Mouse (Mus musculus) limb, embryonic 10.5 days (tissue): ENCODE data around the gene Smarce1. TPM values are rescaled to one million over a fixed set of nuclear protein-coding genes. Genes with fewer than 3 reads are reported as not detected.

Experiments used
- DNase-seq: peaks from one replicate; pipeline ENCODE4 v3.0.0-alpha.2; 2017; ENCODE audit warnings: low spot score
- H3K27ac ChIP-seq: fragments of 300-500 bp; sonication (generic); 2 replicates; pipeline ENCODE4 v1.5.1; 2016; ENCODE audit warnings: mild to moderate bottlenecking
- H3K27me3 ChIP-seq: fragments of 300-500 bp; sonication (generic); 2 replicates; pipeline ENCODE4 v1.6.1; 2016; ENCODE audit warnings: low read depth, mild to moderate bottlenecking; ENCODE audit not compliant: poor library complexity, severe bottlenecking
- H3K36me3 ChIP-seq: fragments of 300-500 bp; sonication (generic); 2 replicates; pipeline ENCODE4 v1.6.1; 2016; ENCODE audit warnings: mild to moderate bottlenecking, moderate library complexity
- H3K4me1 ChIP-seq: fragments of 300-500 bp; sonication (generic); 2 replicates; pipeline ENCODE4 v1.6.1; 2016
- H3K4me3 ChIP-seq: fragments of 300-500 bp; sonication (generic); 2 replicates; pipeline ENCODE4 v1.5.1; 2016; ENCODE audit warnings: mild to moderate bottlenecking, moderate library complexity
- H3K9me3 ChIP-seq: fragments of 300-500 bp; sonication (generic); replicated peaks from 2 replicates; pipeline ENCODE4 v1.6.1; 2016; ENCODE audit warnings: mild to moderate bottlenecking
- WGBS: fragments of 180-500 bp; shearing (Covaris S2); methylation state at CpG from one replicate; pipeline ENCODE4 v1.1.7; 2016; 5-methylcytosine and 5-hydroxymethylcytosine counted together
- polyA plus RNA-seq: library from polyadenylated mRNA; unstranded; fragments of >200 nt; fragmentation: Nextera tagmentation; extraction: Ambion mirVana; gene quantifications from 2 replicates; pipeline ENCODE4 v1.2.1, GENCODE M21; 2016

Gene Smarce1
- polyA plus RNA-seq, 1 experiment from 2014 or later, result 394 TPM

GRCm38 (mm10) chr11:99161648-99162047 is 69.2 kb downstream of the Smarce1 start:
- no peak overlapping the region for H3K27ac ChIP-seq
- H3K9me3 ChIP-seq, result no peaks in the 10 kb centered on the region
- DNase-seq, result no peak
- H3K4me1 ChIP-seq, result peaks cover 10% of the 10 kb centered on the region; the same call in 1 of the 2 replicates
- no peak overlapping the region for H3K4me3 ChIP-seq
- WGBS, result 30% methylated on average over 5 of the region's 5 CpGs
- no peaks in the 10 kb centered on the region for H3K27me3 ChIP-seq
- H3K36me3 ChIP-seq, result no peaks in the 10 kb centered on the region

- no peaks in the 10 kb centered on the region for H3K27me3 ChIP-seq
- H3K4me1 ChIP-seq, result peaks cover 11% of the 10 kb centered on the region; the same call in 1 of the 2 replicates
- H3K9me3 ChIP-seq, result no peaks in the 10 kb centered on the region
- no peak for DNase-seq
- 90% methylated on average over 6 of the region's 6 CpGs for WGBS
- no peaks in the 10 kb centered on the region for H3K36me3 ChIP-seq
- H3K4me3 ChIP-seq, result no peak overlapping the region
- no peak overlapping the region for H3K27ac ChIP-seq
These were observed 70.6 kb downstream of the Smarce1 start for GRCm38 (mm10) chr11:99160228-99160627.

Other genes with a start within 250 kb of the Smarce1 start
- gene Gjd3, start 248.0 kb downstream of the Smarce1 start, polyA plus RNA-seq, result 0.24 and 0.29 TPM in 2 replicates
- gene Top2a, start 206.8 kb downstream of the Smarce1 start, polyA plus RNA-seq, result 291 and 354 TPM in 2 replicates
- 899 and 1,008 TPM in 2 replicates for gene Igfbp4, start 189.8 kb downstream of the Smarce1 start, polyA plus RNA-seq
- 0.74 and 1.4 TPM in 2 replicates for gene Tns4, start 141.7 kb downstream of the Smarce1 start, polyA plus RNA-seq
- 0.82 and 1.3 TPM in 2 replicates for gene Ccr7, start 75.9 kb downstream of the Smarce1 start, polyA plus RNA-seq
- 0.20 and 0.25 TPM in 2 replicates for gene Krt222, start 13.1 kb upstream of the Smarce1 start, polyA plus RNA-seq
- 0.23 TPM in 1 of 2 replicates, not detected in the other for gene Krt24, start 54.2 kb upstream of the Smarce1 start, polyA plus RNA-seq
- not detected in 2 replicates for gene Krt25, start 91.9 kb upstream of the Smarce1 start, polyA plus RNA-seq
- not detected in 2 replicates for gene Krt26, start 106.9 kb upstream of the Smarce1 start, polyA plus RNA-seq
- gene Krt27, start 120.1 kb upstream of the Smarce1 start, polyA plus RNA-seq, result not detected in 2 replicates
- 0.11 and 0.20 TPM in 2 replicates for gene Krt28, start 143.9 kb upstream of the Smarce1 start, polyA plus RNA-seq
- 18.7 and 20.5 TPM in 2 replicates for gene Krt10, start 158.3 kb upstream of the Smarce1 start, polyA plus RNA-seq
- not detected in 2 replicates for gene Krt12, start 191.2 kb upstream of the Smarce1 start, polyA plus RNA-seq
- gene Krt20, start 207.1 kb upstream of the Smarce1 start, polyA plus RNA-seq, result 0.26 and 0.59 TPM in 2 replicates